Mouse (Mus musculus) midbrain, embryonic 16.5 days (tissue): ENCODE data around the gene Sgca. TPM values are rescaled to one million over a fixed set of nuclear protein-coding genes. Genes with fewer than 3 reads are reported as not detected.
"Not testable (repeated sequence)": the region's sequence is repeated elsewhere in the genome, so short reads cannot be mapped to it uniquely, and the experiment has no call there.

Source experiments
- ATAC-seq: fragments of 200-750 bp; cut with Nextera tagmentation; 2 replicates; pipeline ENCODE4 v1.8.0; 2017; ENCODE audit warnings: moderate TSS enrichment
- H3K27ac ChIP-seq: fragments of 300-500 bp; sonication (generic); 2 replicates; pipeline ENCODE4 v1.5.1; 2014; ENCODE audit warnings: mild to moderate bottlenecking, low read length, mixed read lengths
- H3K27me3 ChIP-seq: fragments of 300-500 bp; sonication (generic); 2 replicates; pipeline ENCODE4 v1.6.1; 2014; ENCODE audit warnings: low read depth, low read length, mixed read lengths; ENCODE audit not compliant: control insufficient read depth, insufficient read depth
- H3K36me3 ChIP-seq: fragments of 300-500 bp; sonication (generic); 2 replicates; pipeline ENCODE4 v1.6.1; 2014; ENCODE audit warnings: mild to moderate bottlenecking, low read length, moderate library complexity, mixed read lengths; ENCODE audit not compliant: control insufficient read depth, insufficient read depth
- H3K4me1 ChIP-seq: fragments of 300-500 bp; sonication (generic); 2 replicates; pipeline ENCODE4 v1.6.1; 2014; ENCODE audit warnings: mild to moderate bottlenecking, low read length, mixed read lengths; ENCODE audit not compliant: control insufficient read depth, insufficient read depth
- H3K4me2 ChIP-seq: fragments of 300-500 bp; sonication (generic); 2 replicates; pipeline ENCODE4 v1.6.1; 2014; ENCODE audit warnings: mild to moderate bottlenecking, low read length, mixed read lengths
- H3K4me3 ChIP-seq: fragments of 300-500 bp; sonication (generic); 2 replicates; pipeline ENCODE4 v1.5.1; 2014; ENCODE audit warnings: low read depth, mild to moderate bottlenecking, low read length, moderate library complexity, mixed read lengths
- H3K9ac ChIP-seq: fragments of 300-500 bp; sonication (generic); 2 replicates; pipeline ENCODE4 v1.6.1; 2014; ENCODE audit warnings: low read depth, low read length, mixed read lengths
- H3K9me3 ChIP-seq: fragments of 300-500 bp; sonication (generic); replicated peaks from 2 replicates; pipeline ENCODE4 v1.6.1; 2014; ENCODE audit warnings: mild to moderate bottlenecking, low read length, mixed read lengths; ENCODE audit not compliant: control insufficient read depth, poor library complexity, severe bottlenecking
- WGBS: fragments of 180-500 bp; shearing (Covaris S2); extraction: QIAGEN DNeasy Blood & Tissue Kit; methylation state at CpG from one replicate; pipeline ENCODE4 v1.1.7; 2014; 5-methylcytosine and 5-hydroxymethylcytosine counted together
- polyA plus RNA-seq: library from polyadenylated mRNA; unstranded; fragments of >200 nt; fragmentation: Nextera tagmentation; extraction: Ambion mirVana; gene quantifications from 2 replicates; pipeline ENCODE4 v1.2.1, GENCODE M21; 2015

Sgca gene
- polyA plus RNA-seq, 1 experiment from 2014 or later = 0.20 TPM

DNA sequence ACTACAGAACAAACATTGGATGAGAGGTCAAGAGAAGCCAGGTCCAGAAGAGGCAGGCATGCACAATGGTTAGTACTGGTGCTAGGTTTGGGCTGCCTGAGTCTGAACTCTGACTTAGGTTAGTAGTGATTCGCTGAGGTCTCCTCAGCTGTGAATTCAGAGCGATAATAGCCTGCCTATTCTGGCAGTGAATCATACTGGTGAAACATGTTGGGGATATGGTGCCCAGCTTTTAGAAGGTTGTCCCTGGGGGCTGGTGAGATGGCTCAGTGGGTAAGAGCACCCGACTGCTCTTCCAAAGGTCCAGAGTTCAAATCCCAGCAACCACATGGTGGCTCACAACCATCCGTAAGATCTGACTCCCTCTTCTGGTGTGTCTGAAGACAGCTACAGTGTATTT lies 6.4 kb downstream of the Sgca start:
- 92% methylated on average over 4 of the region's 4 CpGs for WGBS
- not testable (repeated sequence) for H3K27ac ChIP-seq, H3K4me3 ChIP-seq

DNA sequence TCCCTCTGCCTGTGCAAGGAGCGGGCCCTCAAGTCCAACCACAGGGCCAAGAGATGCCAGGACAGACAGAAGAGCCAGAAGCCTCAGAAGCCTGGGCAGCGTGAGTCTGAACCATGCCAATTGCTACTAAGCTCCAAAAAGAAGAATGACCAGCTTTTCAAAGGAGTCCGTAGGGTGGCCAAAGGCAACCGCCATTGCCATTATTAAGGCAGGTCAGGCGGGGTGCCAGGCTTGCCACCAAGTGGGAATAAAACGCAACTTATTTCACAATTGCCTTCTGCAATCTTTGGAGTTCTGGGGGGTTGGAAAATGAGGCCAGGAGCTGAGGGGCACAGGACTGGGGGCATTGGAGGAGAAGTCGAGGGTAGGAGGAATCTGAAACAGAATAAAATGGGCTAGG lies 7.9 kb downstream of the Sgca start:
- no peak for ATAC-seq
- no peak overlapping the region for H3K4me2 ChIP-seq
- no peaks in the 10 kb centered on the region for H3K9me3 ChIP-seq
- no peak overlapping the region for H3K4me3 ChIP-seq
- no peaks in the 10 kb centered on the region for H3K27me3 ChIP-seq
- H3K27ac ChIP-seq = no peak overlapping the region
- no peaks in the 10 kb centered on the region for H3K4me1 ChIP-seq
- 77% methylated on average over 7 of the region's 7 CpGs for WGBS
- no peaks in the 10 kb centered on the region for H3K36me3 ChIP-seq
- H3K9ac ChIP-seq = no peak overlapping the region

More for the DNA sequence above, 6.4 kb downstream of the Sgca start:
- H3K36me3 ChIP-seq, ATAC-seq, H3K4me1 ChIP-seq, H3K27me3 ChIP-seq, H3K4me2 ChIP-seq, H3K9me3 ChIP-seq, H3K9ac ChIP-seq: not testable (repeated sequence)

DNA sequence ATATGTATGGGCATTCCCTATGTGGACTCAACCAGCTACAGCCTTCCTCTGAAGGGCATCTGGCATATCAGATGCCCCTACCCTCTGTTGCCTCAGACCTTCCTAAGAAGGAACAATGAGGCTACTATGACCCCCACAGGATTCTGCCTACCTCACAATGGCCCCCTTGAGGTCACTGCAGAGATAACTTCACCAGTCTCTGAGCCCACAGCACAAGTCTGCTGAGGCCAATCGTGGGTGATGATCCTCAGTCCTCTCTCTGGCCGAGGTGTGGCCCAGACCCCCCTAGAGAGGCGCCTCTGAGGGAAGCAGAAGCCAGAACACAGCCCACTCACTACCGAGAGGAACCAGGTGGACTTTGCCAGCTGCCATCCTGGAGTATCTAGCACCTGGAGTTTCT lies 8.7 kb downstream of the Sgca start, which contains the start of gene Hils1:
Gene Hils1, plus strand, starts transcription at position 175 of the 400 bp plus-strand sequence.
- no peaks in the 10 kb centered on the region for H3K9me3 ChIP-seq
- no peaks in the 10 kb centered on the region for H3K36me3 ChIP-seq
- no peak within 1 kb of the TSS for H3K4me2 ChIP-seq
- no peaks in the 10 kb centered on the region for H3K27me3 ChIP-seq
- whole genome bisulfite sequencing = 53% methylated on average over 4 of the region's 4 CpGs
- no peak within 1 kb of the TSS for H3K27ac ChIP-seq
- H3K9ac ChIP-seq = no peak within 1 kb of the TSS
- no peak for ATAC-seq
- no peaks in the 10 kb centered on the region for H3K4me1 ChIP-seq
- H3K4me3 ChIP-seq = no peak within 1 kb of the TSS

GRCm38 (mm10) chr11:94962534-94963101 lies 13.5 kb downstream of the Sgca start:
- no peak for ATAC-seq
- no peak overlapping the region for H3K4me2 ChIP-seq
- H3K27ac ChIP-seq = no peak overlapping the region
- H3K4me3 ChIP-seq = no peak overlapping the region
- no peaks in the 10 kb centered on the region for H3K9me3 ChIP-seq
- H3K4me1 ChIP-seq = no peaks in the 10 kb centered on the region
- no peaks in the 10 kb centered on the region for H3K27me3 ChIP-seq
- H3K9ac ChIP-seq = no peak overlapping the region
- 79% methylated on average over 5 of the region's 5 CpGs for WGBS
- no peaks in the 10 kb centered on the region for H3K36me3 ChIP-seq

DNA sequence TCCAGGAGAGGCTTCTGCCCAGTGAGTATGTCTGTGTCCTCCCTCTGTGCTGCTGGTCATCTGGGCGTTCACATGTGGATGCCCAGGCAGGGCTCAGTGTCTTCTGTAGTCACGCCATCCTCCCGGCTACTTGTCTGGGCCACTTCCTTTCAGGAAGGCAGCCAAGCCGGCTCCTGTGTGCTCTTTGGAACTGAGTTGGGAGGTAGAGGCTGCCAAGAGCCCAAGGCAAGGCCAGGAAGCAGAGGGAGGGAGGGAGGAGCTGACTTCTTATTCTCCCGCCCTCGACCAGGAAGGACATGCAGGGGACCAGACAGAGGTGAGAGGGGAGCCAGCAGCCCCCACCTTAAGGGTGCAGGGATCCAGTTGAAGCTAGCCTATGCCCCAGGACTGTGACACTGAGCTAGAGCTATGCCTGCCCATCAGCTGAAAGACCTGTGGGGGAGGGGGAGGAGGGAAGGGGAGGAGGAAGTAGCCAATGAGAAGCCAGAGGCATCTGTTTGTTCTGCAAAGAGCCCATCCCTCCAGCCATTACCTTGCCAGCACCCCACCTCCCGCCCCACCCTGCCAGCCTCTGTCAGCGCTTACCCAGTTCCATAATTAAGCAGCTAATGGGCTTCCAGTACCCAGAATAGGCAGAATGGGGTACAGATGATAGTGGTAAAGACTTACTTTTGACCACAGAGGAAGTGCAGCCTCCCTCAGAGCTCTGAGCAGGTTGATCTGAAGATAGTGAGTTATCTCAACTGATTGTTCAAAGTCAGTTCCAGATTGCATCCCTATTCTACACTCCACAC lies 17.9 kb downstream of the Sgca start:
- H3K4me3 ChIP-seq = no peak overlapping the region
- H3K9ac ChIP-seq = no peak overlapping the region
- no peaks in the 10 kb centered on the region for H3K36me3 ChIP-seq
- H3K27ac ChIP-seq = peak overlapping the region; percentile 14; the same call in 1 of the 2 replicates
- no peak overlapping the region for H3K4me2 ChIP-seq
- H3K9me3 ChIP-seq = no peaks in the 10 kb centered on the region
- peak; percentile 58; the same call in 1 of the 2 replicates for ATAC-seq
- WGBS = 23% methylated on average over 8 of the region's 8 CpGs
- H3K27me3 ChIP-seq = no peaks in the 10 kb centered on the region
- H3K4me1 ChIP-seq = no peaks in the 10 kb centered on the region

DNA sequence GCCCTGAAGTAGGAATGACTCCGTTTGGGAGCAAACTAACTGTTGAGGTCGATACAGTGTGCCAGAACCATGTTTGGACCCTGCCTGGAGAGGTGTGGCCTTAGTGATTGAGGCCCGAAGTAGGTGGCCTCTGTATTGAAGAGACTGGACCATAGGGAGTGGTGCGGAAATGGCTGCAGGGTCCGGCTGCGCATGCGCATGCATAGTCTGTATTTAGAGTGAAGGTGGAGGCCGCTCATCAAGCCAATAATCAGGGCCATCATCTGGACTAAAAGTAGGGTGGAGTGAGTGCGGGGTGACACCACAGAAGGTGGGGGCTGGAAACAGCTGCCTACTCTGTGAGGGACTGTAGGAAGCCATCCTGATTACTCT lies 18.4 kb downstream of the Sgca start:
- Histone ChIP-seq H3K27ac (peak overlapping the region; percentile 14; the same call in 1 of the 2 replicates), H3K27me3 (no peaks in the 10 kb centered on the region), H3K4me3 (no peak overlapping the region), H3K36me3 (no peaks in the 10 kb centered on the region), H3K9ac (no peak overlapping the region), H3K4me1 (no peaks in the 10 kb centered on the region), H3K4me2 (no peak overlapping the region), H3K9me3 (no peaks in the 10 kb centered on the region)
- WGBS = 87% methylated on average over 9 of the region's 9 CpGs
- ATAC-seq = no peak

GRCm38 (mm10) chr11:94955103-94955502 lies 21.0 kb downstream of the Sgca start:
- Histone ChIP-seq H3K4me2 (no peak overlapping the region), H3K4me3 (no peak overlapping the region), H3K27ac (no peak overlapping the region), H3K4me1 (peaks cover 3% of the 10 kb centered on the region; the same call in 1 of the 2 replicates), H3K9me3 (no peaks in the 10 kb centered on the region), H3K36me3 (no peaks in the 10 kb centered on the region), H3K27me3 (no peaks in the 10 kb centered on the region), H3K9ac (no peak overlapping the region)
- WGBS = 73% methylated on average over 9 of the region's 9 CpGs
- ATAC-seq = no peak

- no peak for ATAC-seq
- Histone ChIP-seq H3K4me1 (peaks cover 3% of the 10 kb centered on the region; the same call in 1 of the 2 replicates), H3K9me3 (no peaks in the 10 kb centered on the region), H3K4me3 (no peak overlapping the region), H3K4me2 (no peak overlapping the region), H3K9ac (no peak overlapping the region), H3K27me3 (no peaks in the 10 kb centered on the region), H3K27ac (0 out of 2 replicates have a peak overlapping the region, but pooled peaks have one; percentile 11), H3K36me3 (no peaks in the 10 kb centered on the region)
- 2% methylated on average over 6 of the region's 6 CpGs for WGBS
These were observed 24.0 kb downstream of the Sgca start for GRCm38 (mm10) chr11:94952169-94952568.

DNA sequence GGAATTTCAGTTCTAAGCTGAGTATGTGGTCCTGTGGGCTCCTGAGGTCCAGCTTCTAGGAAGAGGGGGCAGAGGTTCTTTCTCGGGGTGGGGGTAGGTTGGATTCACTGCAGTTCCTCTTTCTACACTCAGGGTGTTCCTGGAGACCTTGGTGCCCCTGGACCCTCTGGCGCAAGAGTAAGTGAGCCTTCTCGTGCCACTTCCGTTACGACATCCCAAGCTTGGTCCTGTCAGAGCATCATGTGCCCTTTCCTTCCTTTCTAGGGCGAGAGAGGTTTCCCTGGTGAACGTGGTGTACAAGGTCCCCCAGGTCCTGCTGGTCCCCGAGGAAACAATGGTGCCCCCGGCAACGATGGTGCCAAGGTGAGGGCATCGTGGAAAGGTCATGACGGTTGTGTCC lies 30.9 kb downstream of the Sgca start:
- H3K4me2 ChIP-seq = no peak overlapping the region
- no peaks in the 10 kb centered on the region for H3K9me3 ChIP-seq
- no peak overlapping the region for H3K9ac ChIP-seq
- H3K27me3 ChIP-seq = 0 out of 2 replicates have a peak, but pooled peaks cover 5% of the 10 kb centered on the region
- 90% methylated on average over 12 of the region's 12 CpGs for WGBS
- no peak overlapping the region for H3K4me3 ChIP-seq
- H3K36me3 ChIP-seq = no peaks in the 10 kb centered on the region
- no peak overlapping the region for H3K27ac ChIP-seq
- no peak for ATAC-seq
- no peaks in the 10 kb centered on the region for H3K4me1 ChIP-seq
